Mouse (Mus musculus) urinary bladder, postnatal 4 days (tissue): ENCODE results near the gene Fam78a.

Experiments used
- DNase-seq, 2 experiments: peaks; one replicate each; pipeline ENCODE4 v3.0.0; 2021 to 2022; ENCODE audit warnings: low spot score in 2 of 2

Fam78a gene

GRCm38 (mm10) chr2:32096122-32096420, 11.4 kb upstream of the Fam78a start:
- no peak for DNase-seq

DNA sequence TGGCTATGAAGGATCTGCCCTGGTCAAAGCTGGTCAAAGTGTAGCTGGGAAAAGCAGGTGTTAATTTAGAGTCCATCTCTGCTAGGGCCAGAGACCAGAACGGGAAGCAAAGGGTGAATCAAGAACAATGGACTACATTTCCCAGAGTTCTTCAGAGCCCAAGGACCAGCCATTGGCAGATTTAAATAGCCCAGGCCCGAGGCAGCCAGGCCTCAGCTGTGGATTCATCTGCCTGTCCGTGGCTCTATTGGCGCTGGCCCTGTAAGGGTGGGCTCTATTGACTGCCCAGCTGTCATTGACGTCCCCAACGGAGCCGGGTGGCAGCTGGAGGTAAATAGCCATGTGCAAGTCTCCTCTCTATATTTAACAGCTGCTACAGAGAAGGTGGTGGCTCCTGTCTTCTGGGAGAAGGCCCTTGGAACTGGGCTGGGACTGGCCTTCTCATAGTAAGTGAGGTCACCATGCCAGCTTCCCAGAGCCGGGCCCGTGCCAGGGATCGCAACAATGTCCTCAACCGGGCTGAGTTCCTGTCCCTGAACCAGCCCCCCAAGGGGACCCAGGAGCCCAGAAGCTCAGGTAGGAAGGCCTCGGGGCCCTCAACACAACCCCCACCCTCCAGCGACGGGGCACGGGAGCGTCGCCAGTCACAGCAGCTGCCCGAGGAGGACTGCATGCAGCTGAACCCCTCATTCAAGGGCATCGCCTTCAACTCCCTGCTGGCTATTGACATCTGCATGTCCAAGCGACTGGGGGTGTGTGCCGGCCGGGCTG, 10.9 kb upstream of the Fam78a start, which contains the start of gene Plpp7:
TSS of gene Plpp7 (plus strand) at position 178 of the 771 bp plus-strand sequence.
- DNase-seq, result peak in 1 of 2 experiments; percentile 55

DNA sequence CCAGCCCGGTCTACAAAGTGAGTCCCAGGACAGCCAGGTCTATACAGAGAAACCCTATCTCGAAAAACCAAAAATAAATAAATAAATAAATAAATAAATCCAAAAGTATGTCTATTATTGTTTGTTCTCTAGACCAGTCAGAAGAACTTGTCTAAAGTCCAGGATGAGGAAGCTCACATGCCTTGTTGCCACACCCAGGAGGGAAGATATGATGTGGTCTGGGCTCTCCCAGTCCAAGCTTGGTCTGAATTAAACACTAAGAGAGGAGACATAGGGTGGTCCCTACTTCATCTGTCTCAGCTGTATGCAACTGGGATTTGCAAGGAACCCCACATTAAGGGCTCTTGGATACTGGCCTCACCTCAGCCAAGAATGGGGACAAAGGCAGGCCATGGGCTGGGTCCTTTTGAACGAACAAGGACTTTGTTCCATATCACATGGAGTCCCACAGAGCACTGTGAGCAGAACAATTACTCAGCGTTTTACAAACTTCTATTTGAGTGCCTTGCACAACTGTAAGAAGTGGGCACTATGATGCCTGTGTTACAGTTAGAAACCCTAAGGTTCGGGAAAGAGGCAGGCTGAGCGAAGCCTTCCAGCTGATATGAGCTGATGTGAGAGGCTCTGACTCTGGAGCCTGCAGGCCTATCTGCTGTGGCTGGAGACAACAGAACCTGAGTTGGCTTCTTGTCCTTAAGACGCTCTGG, 9.5 kb upstream of the Fam78a start:
- no peak for DNase-seq

DNA sequence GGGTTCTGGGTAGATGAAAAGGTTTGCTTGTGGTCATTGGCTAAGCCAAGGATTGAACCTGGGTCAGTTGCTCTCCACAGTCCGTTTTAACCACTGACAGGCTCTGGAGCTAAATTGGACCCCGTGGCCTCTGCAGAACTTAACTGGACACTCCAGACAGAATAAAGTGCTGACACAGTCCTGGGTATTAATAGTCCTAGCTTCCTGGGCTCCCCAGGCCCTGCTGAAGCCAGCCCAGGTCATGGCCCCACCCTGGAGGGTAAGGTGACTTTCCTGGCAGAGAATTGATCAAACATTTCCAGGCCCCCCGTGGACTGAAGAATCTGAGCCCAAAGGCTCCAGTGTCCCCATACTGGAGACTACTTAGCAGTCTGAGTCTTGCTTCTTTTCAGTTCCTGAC, 7.3 kb upstream of the Fam78a start:
- DNase-seq, result no peak

- DNase-seq, result no peak
Measured at GRCm38 (mm10) chr2:32090145-32090544, 5.5 kb upstream of the Fam78a start.

DNA sequence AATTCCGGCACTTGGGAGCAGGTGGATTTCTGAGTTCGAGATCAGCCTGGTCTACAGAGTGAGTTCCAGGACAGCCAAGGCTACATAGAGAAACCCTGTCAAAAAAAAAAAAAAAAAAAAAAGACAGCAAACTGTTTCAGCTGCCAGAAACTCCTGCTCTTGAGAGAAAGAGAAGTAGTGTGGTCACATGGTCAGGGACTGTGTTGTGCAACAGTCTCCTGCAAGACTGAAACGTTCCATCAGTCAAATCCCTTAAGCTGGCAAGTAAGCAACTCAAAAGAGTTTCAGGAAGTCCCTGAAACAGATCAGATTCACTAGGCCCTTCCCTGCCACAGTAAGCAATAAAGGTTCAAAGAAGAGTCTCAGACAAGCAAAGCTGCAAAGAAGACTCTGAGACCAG, 4.9 kb upstream of the Fam78a start:
- no peak for DNase-seq

DNA sequence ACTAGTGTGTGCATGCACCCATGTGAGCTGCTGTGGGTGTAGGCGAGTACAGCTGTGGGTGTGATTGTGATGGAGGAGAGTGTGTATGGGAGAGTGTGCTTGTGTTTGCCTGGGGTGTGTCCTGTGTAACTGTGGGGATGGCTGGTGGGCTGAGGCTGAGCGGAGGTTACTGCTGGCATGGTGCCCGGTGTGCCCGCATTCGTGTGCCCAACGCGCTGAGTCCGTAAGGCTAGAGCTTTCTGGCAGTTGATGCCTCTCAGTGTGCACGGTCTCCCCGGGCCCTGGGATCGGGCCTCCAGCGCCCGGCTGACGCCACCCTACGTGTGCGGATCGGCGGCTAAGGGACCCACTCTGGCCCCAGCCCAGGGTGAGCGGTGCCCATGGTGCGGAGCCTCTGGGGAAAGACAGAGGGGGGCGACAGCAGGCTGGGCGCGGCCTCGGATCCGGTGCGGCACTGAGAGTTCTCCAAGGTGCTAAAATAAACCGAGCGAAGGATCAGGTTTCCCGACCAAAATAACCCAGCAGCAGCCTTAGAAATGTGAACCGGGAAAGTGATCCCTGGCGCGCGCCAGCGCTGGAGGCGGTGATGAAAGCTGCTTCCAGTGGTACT, 3.8 kb upstream of the Fam78a start:
- no peak for DNase-seq

- DNase-seq, result no peak
Measured at GRCm38 (mm10) chr2:32087606-32088005, 2.9 kb upstream of the Fam78a start.

DNA sequence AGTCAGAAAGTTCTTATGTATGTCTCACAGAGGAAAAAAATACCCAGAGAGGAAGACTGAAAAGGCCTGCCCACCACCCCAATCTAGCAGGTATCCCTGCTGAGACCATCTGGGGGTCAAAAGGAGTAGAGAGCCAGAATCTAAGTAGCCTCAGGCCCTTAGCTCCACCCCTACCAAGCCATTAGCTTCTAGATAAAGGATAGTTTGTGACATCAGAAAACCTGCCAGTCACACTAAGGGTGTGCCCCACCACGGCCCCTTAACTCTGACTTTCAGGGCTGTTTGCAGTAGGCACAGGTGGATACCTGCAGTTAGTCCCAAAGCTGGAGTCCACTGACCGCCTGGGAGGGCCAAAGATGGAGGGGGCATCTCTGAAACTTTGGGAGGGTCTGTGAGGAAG, 574 bp upstream of the Fam78a start:
- DNase-seq, result no peak

- DNase-seq, result no peak
Measured at GRCm38 (mm10) chr2:32084872-32085199, 179 bp upstream of the Fam78a start.

GRCm38 (mm10) chr2:32083159-32084011, 1.3 kb downstream of the Fam78a start:
- DNase-seq, result peak in 1 of 2 experiments; percentile 27

- DNase-seq, result no peak
Measured at GRCm38 (mm10) chr2:32082229-32082628, 2.4 kb downstream of the Fam78a start.

GRCm38 (mm10) chr2:32081296-32081929, 3.2 kb downstream of the Fam78a start:
- DNase-seq, result no peak

DNA sequence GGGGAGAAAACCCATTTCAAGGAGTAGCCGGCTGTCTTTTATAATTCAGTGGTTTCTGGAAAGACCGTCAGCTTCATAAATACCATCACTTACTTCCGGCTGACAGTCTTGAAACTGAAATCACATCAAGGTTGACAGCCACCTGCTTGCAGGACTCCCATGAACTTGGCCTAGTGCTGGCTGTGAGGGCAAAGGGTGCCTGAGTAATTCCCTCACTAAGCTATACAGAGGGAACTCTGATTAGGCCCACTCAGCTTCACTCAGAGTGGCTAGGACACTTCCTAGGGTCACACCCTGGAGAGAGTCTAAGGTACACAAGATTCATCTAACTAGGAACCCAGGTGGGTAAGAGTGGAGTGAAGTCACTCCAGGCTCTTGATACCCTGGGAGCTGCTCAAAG, 4.0 kb downstream of the Fam78a start:
- no peak for DNase-seq

GRCm38 (mm10) chr2:32079191-32079725, 5.4 kb downstream of the Fam78a start:
- peak in 1 of 2 experiments; percentile 52 for DNase-seq

- no peak for DNase-seq
Measured at GRCm38 (mm10) chr2:32078522-32078921, 6.1 kb downstream of the Fam78a start.

DNA sequence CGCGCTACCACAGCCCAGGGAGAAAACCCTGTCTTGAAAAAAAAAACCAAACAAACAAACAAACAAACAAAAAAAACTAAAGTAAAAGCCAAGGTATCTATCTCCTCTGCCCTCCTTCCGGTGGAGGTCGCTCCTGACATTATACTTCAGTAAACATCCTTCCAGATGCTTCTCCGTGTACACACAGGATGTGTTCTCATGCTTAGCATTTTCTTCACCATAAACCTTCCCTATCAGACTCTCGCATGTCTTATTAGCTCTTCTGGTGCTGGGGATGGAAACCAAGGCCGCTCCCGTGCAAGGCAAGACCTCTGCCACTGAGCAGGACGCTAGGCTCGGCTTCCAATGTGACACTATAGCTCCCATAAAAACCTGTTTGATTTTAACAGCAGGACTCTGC, 6.9 kb downstream of the Fam78a start:
- no peak for DNase-seq

- DNase-seq, result no peak
Measured at GRCm38 (mm10) chr2:32075368-32075767, 9.3 kb downstream of the Fam78a start.

- DNase-seq, result no peak
Measured at GRCm38 (mm10) chr2:32074404-32074803, 10.3 kb downstream of the Fam78a start.

DNA sequence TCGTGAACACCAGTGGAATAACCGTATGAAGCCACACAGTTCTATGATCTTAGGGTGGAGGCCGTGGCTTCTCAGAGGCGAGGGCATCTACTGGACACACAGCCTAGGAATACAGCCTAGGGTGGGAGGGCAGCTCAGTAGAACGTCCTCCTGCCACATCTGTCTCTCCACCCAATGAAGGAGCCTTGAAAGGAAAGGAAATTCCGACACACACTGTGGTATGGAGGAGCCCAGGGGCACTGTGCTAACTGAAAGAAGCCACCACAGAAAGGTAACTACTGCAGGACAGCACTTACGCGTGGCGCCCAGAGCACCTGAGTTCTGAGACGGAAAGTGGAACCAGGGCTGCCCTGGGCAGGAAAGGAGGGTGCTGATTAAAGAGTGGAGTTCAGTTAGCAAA, 13.9 kb downstream of the Fam78a start:
- DNase-seq, result no peak

GRCm38 (mm10) chr2:32068811-32069607, 15.6 kb downstream of the Fam78a start:
- DNase-seq, result no peak
